Mouse (Mus musculus) ES-CJ7 (cell line): Measurements from ENCODE around the gene Mad2l2.

Experiments used
- DNase-seq: peaks from one replicate; pipeline ENCODE4 v3.0.0; 2011; ENCODE audit warnings: low read depth, low spot score

The Mad2l2 gene

DNA sequence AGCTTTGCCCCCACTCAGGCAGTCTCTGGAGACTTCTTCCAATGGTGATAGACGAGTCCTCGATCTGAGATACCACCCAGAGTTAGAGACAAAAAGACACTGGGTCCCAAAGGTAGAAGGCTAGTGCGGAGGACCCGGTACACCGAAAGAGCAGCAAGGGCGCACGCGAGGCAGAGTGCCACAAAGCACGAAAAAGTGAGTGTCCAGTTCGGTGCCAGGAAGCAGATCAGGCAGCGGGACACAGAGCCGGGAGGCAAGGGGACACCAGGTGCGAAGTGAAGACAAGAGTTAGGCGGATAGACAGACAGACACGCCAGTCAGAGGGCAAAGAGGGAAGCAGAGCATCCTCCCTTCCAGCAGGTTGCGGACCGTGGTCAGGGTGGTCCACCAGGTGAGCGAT is at the start of gene Mad2l2:
TSS of gene Mad2l2 (plus strand) at position 252 of the 400 bp plus-strand sequence.
- DNase-seq: no peak

DNA sequence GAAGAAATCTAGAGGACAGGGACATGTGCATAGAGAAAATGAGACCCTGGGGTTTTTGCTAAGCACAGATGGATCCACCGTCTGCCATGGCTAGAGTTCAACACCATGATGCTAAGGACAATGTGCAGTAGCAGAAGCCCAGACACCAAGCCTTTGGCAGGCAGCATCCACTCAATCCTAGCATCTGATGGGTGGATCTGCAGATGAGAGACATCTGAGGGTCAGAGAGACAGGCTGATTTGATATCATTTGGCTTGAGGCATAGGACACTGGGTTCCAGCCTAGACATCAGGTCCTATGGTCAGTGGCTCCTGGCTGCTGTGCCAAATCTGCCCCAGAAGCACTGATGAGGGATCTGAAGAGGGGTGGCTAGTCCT is 49.6 kb upstream of the Mad2l2 start:
- no peak for DNase-seq

DNA sequence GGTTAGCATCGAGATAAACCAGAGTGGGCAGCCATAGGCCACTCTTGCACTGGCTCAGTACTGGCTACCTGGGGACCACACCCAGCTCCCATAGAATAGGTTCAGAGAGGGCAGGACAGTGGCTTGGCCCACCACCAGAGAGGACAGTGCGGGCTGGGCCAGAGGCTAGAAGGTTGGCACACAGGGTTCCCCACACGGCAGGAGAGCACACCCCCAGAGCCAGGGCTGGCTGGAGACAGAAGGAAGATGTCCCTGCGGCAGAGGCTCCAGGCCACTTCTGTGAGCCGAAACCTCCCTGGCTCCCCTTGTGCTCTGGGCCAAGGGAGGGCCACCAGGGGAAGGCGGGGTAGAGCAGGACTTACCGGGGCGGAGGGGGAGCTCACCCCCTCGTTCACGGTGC is 49.0 kb upstream of the Mad2l2 start:
- DNase-seq: no peak

DNA sequence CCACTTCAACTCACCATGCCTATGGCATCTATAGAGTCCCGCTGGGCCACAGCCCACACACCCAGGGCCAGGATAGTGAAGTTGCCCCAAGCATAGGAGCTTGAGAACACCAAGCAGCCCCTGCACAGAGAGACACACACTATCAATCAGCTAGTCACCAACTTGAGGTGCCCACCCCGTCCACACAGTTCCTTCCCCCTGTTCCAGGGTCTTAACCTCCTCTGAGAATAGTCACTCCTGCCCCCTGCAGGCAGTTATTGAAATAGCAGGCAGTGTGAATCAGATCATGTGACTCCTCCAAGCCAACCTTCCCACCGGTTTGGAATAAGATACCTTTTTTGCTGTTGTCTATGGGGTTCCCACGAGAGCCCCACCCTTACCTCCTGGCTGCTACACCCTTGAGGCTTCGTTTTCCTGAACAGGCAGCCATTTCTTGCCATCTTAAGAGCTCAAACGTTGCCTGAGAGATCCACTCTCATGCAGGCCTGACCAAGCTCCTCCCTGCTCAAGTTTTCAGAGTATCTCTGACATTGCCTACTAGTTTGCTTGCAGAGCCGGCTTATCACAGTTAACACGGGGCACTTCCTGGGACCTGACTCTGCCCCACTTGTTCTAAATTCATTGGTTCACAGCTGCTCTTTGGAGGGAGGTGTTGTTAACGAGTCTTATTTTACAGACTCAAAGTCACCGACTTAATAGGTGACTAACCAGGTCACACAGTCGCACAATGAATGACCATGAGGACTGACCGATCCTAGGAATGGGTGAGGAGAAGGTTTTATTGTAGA is 47.7 kb upstream of the Mad2l2 start:
- peak; percentile 77 for DNase-seq

DNA sequence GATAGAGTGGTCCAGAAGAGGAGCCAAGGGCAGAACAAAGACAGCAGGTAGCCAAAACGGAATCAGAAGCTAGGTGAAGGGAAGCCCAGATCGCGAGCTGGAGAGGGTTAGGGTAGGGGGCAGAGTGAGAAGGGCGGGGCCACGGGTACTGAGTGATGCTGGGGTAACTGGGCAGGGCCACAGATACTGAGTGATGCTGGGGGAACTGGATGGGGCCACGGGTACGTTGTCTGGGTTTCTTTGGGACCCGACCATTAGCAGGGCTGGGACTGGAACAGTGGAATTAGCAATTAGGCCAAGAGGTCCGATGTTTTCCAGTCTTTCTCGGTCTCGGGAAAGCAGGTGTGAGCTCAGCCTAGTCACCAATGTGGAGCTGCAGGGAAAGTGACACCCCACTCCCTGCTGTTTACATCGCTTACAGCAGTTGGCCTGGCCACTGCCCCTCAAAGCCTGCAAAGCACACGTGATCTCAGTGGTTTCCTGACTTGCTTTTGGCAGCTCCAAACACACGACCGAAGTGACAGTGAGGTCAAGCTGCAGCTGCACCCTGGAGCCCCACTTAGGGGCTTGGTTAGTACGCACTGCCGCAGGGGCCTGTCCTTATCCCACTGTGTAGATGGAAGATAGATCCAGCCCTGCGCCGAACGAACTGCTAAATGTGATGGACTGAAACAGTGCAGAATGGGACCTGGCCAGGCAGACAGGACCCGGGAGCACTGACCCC is 46.8 kb upstream of the Mad2l2 start:
- peak; percentile 80 for DNase-seq

DNA sequence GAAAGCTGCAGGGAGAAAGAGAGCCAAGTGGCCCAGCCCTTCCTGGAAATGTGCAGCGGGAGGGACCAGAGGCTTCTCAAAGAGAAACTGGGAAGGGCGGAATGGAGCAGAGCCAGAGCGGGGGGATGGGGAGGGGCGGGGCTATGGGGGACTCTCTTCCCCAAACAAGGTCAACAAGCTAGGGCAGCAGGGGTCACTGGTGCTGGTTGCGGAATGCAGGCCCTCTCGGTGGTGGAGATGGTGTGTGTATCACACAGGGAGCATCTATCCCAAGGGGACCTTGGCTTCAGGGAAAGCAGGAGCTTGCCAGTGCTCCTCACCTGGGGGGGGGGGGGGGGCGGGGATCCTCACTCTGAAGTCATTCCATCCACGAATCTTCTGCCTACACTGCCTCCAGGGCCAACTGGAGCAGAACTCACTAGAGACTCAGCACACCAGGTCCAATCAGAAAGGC is 45.9 kb upstream of the Mad2l2 start:
- DNase-seq: peak; percentile 96

DNA sequence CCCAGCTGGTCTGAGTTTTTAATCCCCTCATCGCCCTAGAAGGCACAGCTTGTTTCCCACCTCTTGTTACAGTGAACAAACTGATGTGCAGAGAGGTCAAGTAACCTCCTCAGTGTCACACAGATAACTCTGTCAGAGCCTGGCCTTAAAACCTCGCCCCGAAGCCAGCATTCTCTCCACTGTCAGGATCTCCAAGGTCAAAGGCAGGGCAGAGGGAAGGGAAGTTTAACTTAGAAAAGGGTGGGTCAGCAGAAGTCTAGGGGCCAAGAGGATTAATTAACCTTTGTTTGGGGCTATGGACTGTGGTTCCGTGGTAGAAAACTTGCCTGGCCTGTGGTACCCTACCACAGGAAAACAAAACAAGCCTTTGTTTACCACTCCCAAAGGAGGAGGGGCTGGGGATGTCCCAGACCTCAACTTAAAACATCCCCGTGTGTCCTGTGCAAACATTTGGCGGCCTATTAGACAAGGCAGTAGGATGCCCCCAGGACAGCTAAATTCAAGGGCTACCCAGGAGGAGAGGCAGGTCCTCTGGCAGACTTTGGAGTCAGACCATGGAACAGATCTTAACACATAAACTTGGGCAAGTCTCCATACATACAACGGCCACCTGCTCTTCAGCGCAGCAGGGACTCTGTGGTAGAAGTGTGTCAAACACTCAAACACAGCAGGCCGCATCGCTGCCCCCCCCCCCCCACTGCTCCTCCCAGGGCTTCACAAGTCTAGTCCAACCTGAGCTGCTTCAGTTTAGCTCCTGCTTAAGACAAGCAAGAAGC is 44.9 kb upstream of the Mad2l2 start:
- DNase-seq: peak; percentile 91

DNA sequence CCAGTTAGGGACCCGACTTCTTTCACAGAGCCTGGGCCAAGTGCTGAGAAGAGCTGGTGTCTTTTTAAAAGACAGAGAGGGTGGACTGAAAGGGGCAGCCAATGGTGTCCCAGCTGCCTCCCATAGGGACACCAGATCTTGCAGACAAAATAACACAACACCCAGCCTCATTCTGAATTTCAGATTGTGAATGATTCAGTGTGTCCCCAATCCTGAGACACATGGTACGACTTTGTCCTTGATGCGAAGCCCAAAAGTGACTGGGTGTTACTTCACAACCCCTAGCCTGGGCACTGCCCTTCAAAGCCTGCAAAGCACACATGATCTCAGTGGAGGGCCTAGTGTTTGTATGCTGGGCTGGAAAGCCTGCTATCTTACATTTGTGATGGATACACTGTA is 44.3 kb upstream of the Mad2l2 start:
- DNase-seq: no peak

DNA sequence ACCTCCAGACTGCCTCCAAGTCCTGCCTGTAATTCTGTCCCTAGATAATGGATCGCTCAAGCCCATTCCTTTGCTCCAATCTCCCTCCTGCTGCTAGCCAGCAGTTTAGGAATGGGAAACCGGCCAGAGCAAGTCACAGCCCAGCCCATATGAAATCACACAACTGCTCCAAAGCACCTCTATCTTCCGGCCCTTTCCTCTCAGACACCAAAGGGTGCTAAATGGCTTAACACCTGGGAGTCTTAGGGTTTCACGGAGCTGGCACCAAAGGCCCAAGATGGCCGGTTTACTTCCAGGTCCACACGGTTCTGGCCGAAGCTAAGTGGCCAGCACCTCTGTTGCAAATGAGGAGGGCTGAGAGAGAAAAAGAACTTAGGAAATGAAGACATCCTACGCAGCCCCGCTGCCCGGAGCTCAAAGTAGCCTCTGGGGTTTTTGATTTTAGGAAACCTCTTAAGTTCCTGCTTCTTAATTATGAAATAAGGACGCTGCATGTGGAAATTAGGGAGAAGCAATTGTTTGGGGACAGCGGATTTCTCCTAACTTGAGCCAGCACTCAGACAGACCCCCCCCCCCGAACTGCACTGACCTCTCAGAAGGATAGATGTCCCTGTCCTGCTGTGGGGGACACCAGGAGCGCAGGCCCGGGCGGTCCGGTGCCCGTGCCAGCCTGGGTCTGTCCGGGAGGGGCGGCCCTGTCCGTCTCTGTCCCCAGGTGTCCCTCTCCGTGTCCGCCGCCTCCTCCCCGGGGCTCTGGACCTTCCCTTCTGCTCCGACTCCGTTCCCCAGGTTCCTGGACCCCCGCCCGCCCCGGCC is 42.9 kb upstream of the Mad2l2 start:
- DNase-seq: peak; percentile 93

DNA sequence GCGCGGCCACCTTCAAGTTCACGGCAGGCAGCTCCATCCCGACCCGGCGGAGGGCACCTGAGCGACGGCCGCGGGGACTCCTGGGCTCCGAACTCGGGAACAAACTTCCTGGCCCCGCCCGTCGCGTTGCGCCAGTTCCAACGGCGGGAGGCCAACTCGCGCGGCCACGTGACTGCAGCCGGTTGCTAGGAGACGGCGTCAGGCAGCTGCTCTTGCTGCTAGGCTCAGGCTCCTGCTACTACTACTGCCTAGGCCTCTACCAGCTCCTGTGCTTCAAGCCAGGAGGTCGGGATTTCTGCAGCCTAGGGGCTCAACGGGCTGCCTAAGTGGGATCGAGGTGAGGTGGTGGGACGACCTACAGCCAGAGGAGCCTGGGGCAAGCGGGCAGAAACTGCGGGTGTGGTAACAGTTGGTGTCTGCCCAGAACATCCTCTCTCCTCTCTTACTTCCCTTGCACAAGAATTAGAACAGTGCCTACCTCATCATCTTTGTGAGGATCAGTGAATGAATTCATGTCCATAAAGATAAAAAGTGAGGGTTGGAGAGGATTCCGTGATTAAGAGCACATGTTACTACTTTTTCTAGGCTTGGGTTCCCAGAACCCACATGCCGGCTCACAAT is 42.2 kb upstream of the Mad2l2 start, which contains the start of gene Agtrap:
TSS of gene Agtrap (minus strand) at position 125 of the 621 bp plus-strand sequence.
- peak; percentile 95 for DNase-seq

DNA sequence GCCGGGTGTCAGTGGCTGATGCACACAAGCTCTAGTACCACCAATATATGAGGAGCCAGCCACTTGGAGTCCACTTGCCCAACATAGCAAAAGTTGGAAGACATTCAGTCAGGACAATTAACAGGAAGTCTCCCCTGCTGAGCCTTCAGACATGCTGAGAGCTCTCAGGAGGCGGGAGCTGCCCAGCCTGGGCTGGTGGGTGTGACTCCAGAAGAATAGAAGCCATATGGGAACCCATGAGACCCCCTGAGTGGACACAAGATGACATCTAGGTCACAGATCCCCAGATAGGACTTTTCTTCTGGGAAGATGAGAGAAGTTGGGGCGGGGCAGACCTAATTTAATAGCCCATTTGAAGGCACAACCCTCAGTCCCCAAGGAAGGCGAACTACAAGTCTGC is 41.0 kb upstream of the Mad2l2 start:
- DNase-seq: peak; percentile 86

DNA sequence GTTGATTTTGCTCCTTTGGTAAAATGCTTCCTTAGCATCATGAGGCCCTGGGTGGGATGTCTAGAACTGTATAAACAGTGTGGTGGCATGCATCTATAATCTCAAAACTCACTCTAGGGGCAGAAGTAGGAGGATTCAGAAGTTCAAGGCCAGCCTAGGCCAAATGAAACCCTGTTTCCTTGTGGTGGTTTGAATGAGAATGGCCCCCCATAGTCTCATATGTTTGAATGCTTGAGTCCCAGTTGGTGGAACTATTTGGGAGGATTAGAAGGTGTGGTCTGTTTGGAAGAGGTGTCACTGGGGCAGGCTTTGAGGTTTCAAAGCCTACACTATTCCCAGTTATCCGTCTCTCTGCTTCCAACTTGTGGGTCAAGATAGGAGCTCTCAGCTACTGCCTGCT is 39.0 kb upstream of the Mad2l2 start:
- peak; percentile 72 for DNase-seq

DNA sequence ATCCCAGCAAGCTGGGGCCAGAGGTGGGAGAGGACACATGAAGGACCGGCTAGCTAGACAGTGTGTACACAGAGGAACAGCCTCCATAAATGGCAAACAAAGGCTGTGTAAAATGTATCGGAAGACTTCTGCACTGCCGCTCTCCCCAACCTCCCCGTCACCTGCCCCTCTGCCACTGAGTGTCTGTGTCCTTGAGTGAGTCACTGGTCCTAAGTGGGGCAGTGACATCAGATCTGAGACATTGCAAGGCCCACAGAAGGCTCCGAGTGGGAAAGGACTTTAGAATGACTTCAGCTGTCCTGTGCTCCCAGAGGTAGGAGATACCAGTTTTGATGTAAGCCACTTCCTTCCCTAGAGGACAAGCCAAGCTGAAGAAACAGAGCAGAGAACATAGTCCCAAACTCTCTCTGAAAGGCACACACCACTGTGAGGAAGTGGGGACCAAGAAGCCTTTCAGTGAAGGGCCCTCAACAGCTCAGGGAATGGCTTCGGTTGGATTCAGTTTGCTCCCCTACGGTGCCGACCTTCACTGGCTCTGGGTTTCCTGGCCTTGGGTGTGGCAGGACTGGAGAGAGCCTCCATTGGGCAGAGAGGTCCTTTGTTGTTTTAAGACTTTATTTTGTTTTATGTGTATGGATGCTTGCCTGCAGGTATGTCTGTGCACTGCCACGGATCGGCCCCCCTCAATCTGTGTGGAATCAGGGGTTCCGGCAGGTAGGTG is 37.5 kb upstream of the Mad2l2 start:
- DNase-seq: peak; percentile 59

DNA sequence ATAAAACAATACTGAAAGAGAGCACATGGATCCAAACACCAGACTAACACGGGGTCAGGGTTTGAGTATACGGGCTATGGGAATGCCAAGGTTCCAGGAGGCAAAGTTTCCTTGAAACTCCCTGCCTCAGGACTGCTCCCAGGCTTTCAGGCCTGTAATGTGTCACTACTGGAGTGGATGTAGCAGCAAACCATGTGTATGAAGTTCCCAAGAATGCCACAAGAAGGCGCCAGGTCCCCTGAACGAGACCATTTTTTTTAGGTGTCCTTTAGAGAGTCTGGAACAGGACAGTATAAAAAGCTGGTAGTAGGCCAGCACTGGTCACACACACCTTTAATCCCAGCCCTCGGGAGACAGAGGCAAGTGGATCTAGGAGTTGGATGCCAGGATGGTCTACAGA is 36.0 kb upstream of the Mad2l2 start:
- peak; percentile 82 for DNase-seq

DNA sequence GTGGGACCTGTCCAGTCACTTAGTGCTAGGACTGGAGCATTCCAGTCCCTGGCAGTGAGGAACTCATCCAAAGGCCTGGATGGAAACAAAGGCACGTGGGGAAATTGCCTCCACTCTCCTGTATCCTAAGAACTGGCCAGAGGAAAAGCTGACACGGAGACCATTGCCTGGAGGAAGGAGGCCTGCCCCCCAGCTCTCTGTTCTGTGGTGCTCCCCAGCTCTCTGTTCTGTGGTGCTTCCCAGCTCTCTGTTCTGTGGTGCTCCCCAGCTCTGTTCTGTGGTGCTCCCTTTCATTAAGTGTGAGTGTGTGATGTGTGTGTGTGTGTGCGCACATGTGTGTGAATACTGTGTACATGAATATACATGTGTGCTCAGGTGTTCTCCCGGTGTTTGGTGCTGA is 35.1 kb upstream of the Mad2l2 start:
- peak; percentile 52 for DNase-seq

DNA sequence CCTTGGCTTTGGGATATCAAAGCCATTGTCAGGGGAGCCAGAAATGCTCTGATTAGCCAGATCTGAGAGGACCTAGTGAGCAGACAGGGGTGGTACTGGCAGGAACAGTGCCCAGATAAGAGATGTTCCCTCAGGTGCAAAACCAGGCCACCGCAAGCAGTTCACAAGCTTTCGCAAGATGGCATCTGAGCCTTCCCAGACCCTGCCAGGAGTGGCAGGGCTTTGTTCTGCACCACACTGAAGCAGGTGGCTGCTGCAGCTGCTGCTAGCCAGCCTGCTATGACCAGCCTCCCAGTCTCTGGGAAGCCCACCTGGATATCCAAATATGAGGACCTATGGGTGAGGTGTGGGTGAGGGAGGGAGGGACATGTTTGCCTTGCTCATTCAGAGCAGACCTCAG is 32.2 kb upstream of the Mad2l2 start:
- no peak for DNase-seq

DNA sequence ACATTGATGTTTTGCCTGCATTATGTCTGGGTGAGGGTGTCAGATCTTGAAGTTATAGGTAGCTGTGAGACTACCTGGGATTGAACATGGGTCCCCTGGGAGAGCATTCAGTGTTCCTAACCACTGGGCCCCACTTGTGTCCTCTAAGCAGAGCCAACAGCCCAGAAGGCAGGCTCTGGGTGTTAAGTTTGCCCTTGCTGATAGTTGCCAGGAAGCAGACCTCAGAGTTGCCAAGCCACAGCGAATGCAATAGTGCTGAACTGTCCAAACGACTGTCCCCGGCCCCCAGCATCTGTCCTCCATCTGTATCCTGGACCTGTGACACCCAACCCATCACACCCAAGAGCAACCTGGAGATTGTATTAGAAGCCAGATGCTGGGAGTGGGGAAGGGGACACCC is 31.5 kb upstream of the Mad2l2 start:
- DNase-seq: no peak

DNA sequence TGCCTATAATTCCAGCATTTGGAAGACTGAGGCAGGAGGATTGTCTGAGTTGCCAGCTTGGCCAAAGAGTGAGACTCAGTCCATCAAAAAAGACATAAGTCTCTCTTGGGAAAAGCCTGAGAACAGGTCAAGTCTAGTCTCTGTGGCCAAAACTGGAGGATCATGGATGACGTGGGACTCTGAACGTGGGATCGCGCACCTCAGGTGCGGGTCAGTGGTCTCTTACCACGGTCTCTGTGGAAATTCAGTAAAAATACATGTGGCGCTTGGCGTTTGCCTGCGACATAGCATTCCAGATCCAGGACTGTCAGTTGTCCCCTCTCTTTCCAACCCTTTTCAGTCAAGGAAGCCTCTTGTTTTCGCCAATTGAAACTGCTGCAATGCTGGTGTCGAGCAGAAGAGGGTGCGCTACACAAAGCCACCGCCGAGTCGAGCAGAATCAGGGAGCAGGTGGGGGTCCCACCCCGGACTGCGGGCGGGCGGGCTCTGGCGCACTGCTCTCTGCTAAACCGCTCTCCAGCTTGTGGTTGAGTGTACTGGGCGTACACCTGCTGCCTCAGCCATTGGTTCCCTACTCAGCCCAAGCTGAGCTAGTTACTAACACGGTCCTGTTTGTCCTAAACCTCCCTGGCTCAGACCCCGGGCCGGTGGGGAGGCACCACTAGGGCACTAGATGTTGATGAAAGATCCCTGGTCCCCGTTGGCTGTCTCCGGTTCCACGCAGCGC is 28.2 kb upstream of the Mad2l2 start:
- DNase-seq: peak; percentile 87

DNA sequence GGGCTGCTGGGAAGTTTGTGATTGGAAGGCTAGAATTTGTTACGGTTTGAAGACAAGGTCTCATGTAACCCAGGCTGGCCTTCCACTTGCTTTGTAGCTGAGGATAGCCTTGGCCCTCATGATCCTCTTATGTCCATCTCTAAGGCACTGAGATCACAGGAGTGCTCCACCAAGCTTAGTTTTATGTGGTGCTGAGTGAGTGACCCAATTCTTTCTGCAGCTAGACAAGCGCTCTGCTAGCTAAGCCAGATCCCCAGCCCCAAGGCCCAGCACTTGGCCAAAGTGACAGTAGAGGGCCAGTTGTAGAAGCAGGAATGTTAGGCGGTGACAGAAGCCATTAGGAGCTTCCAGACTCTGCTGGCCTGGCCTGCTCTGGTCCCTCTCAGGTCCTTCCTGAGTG is 26.0 kb upstream of the Mad2l2 start:
- DNase-seq: no peak
